Mouse (Mus musculus): ENCODE measurements around the gene Fgfr2.
A peak's percentile ranks its signal among the peaks of the same experiment; 100 is the strongest.

Gene Fgfr2

GRCm38 (mm10) chr7:131019181-131019580 is 2104.0 kb downstream of the Fgfr2 start:
- no peak for DNase-seq (ENCODE audit: low spot score)

- DNase-seq (ENCODE audit: low spot score): no peak
These were observed 2111.2 kb downstream of the Fgfr2 start for GRCm38 (mm10) chr7:131011901-131012300.

GRCm38 (mm10) chr7:131009178-131009577 is 2114.0 kb downstream of the Fgfr2 start:
- no peak for DNase-seq (ENCODE audit: low spot score)

GRCm38 (mm10) chr7:131007221-131007620 is 2115.9 kb downstream of the Fgfr2 start:
- DNase-seq (ENCODE audit: low spot score): no peak

- DNase-seq (ENCODE audit: low spot score): no peak
These were observed 2119.1 kb downstream of the Fgfr2 start for GRCm38 (mm10) chr7:131004071-131004470.

GRCm38 (mm10) chr7:131001976-131002726 is 2121.0 kb downstream of the Fgfr2 start:
- no peak for DNase-seq (ENCODE audit: low spot score)

- no peak for DNase-seq (ENCODE audit: low spot score)
These were observed 2129.2 kb downstream of the Fgfr2 start for GRCm38 (mm10) chr7:130993907-130994306.

GRCm38 (mm10) chr7:130991174-130991789 is 2131.9 kb downstream of the Fgfr2 start:
- DNase-seq (ENCODE audit: low spot score): no peak

- no peak for DNase-seq (ENCODE audit: low spot score)
These were observed 2133.8 kb downstream of the Fgfr2 start for GRCm38 (mm10) chr7:130989371-130989770.

- DNase-seq (ENCODE audit: low spot score): no peak
These were observed 2135.0 kb downstream of the Fgfr2 start for GRCm38 (mm10) chr7:130988146-130988545.

GRCm38 (mm10) chr7:130985716-130986115 is 2137.4 kb downstream of the Fgfr2 start:
- DNase-seq (ENCODE audit: low spot score): no peak

GRCm38 (mm10) chr7:130985193-130985592 is 2138.0 kb downstream of the Fgfr2 start:
- no peak for DNase-seq (ENCODE audit: low spot score)

GRCm38 (mm10) chr7:130984294-130984693 is 2138.9 kb downstream of the Fgfr2 start:
- DNase-seq (ENCODE audit: low spot score): no peak

- no peak for DNase-seq (ENCODE audit: low spot score)
These were observed 2140.3 kb downstream of the Fgfr2 start for GRCm38 (mm10) chr7:130982881-130983280.

- DNase-seq (ENCODE audit: low spot score): no peak
These were observed 2140.8 kb downstream of the Fgfr2 start for GRCm38 (mm10) chr7:130982371-130982770.

- no peak for DNase-seq (ENCODE audit: low spot score)
These were observed 2143.0 kb downstream of the Fgfr2 start for GRCm38 (mm10) chr7:130980130-130980529.

- no peak for DNase-seq (ENCODE audit: low spot score)
These were observed 2144.6 kb downstream of the Fgfr2 start for GRCm38 (mm10) chr7:130978545-130978944.

- peak; percentile 74 for DNase-seq (ENCODE audit: low spot score)
These were observed 2145.2 kb downstream of the Fgfr2 start for GRCm38 (mm10) chr7:130977794-130978521.

GRCm38 (mm10) chr7:130976305-130976935 is 2146.7 kb downstream of the Fgfr2 start:
- DNase-seq (ENCODE audit: low spot score): no peak

- no peak for DNase-seq (ENCODE audit: low spot score)
These were observed 2150.4 kb downstream of the Fgfr2 start for GRCm38 (mm10) chr7:130972767-130973166.

- no peak for DNase-seq (ENCODE audit: low spot score)
These were observed 2153.6 kb downstream of the Fgfr2 start for GRCm38 (mm10) chr7:130969507-130969906.

- DNase-seq (ENCODE audit: low spot score): no peak
These were observed 2154.1 kb downstream of the Fgfr2 start for GRCm38 (mm10) chr7:130969076-130969475.

Measured in ovary, postnatal 14 days (tissue).